Mouse (Mus musculus): ENCODE results near the gene Sh3pxd2b. TPM values are rescaled to one million over a fixed set of nuclear protein-coding genes. Genes with fewer than 3 reads are reported as not detected.
A peak's percentile ranks its signal among the peaks of the same experiment; 100 is the strongest.

Gene Sh3pxd2b
- total RNA-seq, 2 experiments from 2014 or later = 10.8 to 13.3 TPM

GRCm38 (mm10) chr11:32367056-32367455 is 19.4 kb downstream of the Sh3pxd2b start:
- intact Hi-C loops (cut with DNase I) = no loop called here
- no peak for DNase-seq (ENCODE audit: low spot score in 2 of 2)

DNA sequence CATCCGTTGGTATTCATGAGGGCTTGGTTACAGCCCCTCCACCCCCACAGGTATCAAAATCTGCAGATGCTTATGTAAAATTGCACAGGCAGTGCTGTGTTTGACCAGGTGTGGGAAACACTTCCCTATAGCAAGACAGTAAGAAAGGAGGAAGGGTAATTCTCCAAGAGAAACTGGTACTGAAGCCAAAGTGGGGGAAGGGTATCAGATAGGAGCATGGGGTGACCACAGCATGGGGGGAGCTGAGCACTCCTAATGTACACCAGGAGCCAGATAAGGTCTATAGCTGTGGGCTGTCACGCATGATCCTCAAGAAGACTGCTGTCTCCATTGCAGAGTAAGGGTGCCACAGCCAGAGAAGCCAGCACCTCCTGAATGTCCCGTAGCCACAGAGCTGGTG is 21.4 kb downstream of the Sh3pxd2b start:
- intact Hi-C loops (cut with DNase I) = no loop called here
- DNase-seq (ENCODE audit: low spot score in 2 of 2) = no peak

DNA sequence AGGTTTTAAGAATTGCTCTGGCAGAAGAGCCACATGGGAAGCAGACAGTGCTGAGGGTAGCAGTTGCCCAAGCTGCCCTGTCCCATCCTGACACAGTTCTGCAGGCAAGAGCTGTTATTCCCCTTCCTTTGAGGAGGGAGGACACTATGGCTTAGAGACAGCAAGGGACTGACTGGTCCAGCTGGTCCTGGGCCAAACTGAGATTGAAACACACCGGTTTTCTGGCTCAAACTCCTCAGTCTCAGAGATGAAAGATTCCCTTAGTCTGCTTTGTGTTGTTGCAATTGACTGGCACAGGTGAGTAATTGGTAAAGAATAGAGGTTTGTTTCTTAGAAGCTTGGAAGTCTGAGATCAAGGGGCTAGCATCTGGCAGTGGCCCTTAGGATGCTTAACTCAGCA is 23.3 kb downstream of the Sh3pxd2b start:
- intact Hi-C loops (cut with DNase I) = no loop called here
- no peak for DNase-seq (ENCODE audit: low spot score in 2 of 2)

GRCm38 (mm10) chr11:32373266-32374026 is 25.8 kb downstream of the Sh3pxd2b start:
- intact Hi-C loops (cut with DNase I) = no loop called here
- no peak for DNase-seq (ENCODE audit: low spot score in 2 of 2)

DNA sequence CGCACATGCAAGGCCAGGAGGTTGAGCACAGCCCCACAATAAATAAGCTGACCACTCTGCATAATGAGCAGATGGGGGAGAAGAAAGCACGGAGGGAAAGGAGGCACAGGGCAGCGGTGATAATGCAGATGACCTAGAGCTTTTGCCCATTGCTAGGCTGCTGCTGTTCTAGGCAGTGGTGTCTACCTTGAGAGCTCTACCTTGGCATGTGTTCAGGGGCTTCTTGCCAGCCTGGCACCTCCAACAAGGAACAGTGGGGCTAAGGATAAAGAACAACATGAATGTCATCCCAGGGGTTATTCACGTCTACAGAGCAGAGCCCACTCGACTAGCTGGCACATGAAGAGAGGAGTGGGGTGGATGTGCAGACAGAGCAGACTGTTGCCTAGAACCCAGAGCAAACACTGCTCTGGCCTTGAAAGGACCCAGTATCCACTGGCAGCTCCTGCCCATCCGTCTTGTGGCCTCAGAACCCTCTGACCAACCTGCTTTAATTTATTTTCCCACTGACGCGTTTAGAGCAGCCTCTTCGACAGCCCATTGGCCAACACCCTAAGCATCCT is 26.5 kb downstream of the Sh3pxd2b start:
- intact Hi-C loops (cut with DNase I) = no loop called here
- no peak for DNase-seq (ENCODE audit: low spot score in 2 of 2)

- DNase-seq (ENCODE audit: low spot score in 2 of 2) = no peak
- intact Hi-C loops (cut with DNase I) = no loop called here
Measured at GRCm38 (mm10) chr11:32375104-32375535, 27.5 kb downstream of the Sh3pxd2b start.

DNA sequence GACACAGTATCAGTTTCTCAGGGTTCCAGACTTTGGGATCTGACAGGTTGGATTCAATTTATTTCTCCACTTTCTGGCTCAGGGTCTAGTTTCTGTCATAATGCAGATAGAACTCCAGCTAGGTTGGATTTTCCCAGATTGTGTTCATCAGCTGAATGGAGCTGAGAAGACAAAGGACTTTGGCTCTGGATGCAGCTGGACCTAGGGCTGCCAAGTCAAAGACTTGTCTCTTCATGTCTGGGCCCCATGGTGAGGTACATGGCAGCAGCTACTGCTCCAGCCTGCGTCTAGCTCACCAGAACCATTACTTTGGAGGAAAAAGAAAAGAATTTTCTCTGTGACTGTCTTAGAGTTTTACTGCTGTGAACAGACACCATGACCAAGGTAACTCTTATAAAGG is 28.5 kb downstream of the Sh3pxd2b start:
- DNase-seq (ENCODE audit: low spot score in 2 of 2) = no peak
- intact Hi-C loops (cut with DNase I) = no loop called here

DNA sequence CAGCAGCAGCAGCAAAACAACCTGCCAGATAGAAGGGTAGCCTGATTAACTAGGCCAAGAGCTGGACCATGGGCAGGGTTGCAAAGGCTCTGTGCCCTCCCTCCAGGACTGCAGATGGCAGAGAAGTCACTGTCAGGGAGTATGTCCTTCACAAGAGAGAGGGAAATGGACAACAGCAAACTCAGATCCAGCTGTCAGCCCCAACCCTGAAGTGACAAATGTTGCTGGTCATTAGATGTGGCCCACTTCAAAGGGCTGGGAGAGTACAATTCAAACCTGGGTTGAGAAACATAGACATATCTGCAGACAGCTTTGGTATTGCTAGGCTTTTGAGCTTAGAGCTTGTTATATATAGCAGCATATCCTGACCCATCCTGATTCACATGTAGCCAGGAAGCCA is 32.3 kb downstream of the Sh3pxd2b start:
- no peak for DNase-seq (ENCODE audit: low spot score in 2 of 2)
- intact Hi-C loops (cut with DNase I) = no loop called here

DNA sequence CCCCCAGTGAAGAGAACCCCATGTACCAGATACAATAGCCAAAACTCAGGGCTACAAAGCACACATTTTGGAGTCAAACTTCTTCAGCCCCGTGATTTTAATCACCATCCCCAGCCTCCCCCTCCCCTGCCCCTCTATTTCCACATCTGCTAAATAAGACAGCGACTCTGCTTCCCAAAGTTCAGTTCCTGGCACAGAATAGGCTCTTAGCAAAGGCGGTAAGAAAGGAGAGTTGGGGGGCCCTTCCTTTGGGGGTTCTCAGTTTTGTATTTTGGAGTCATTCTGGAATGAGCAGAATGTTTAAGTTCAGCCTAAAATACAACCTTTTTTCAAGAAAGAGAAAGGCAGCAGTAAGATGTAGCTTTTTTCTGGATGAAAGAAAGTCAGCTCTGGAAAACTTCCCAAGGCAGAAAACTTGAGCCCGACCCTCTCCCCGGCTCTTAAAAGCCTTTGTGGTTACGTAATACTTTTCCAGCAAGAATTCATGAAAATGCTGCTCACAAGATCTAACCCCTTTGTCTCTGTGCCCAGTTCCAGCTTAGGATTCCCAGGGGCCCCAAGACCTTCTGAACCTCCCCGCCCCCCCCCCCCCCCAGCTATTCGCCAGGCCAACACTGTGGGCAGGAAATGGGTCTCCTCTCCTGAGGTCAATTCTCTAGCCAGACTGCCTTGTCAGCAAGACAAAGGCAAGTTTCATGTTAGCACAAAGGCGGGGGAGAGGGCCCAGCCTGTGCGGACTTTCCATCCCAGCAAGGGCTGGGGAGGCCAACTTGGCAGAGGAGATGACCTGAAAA is 35.9 kb downstream of the Sh3pxd2b start:
- intact Hi-C loops (cut with DNase I) = no loop called here

GRCm38 (mm10) chr11:32384135-32384801 is 36.6 kb downstream of the Sh3pxd2b start:
- no peak for DNase-seq (ENCODE audit: low spot score in 2 of 2)
- intact Hi-C loops (cut with DNase I) = no loop called here

More for the DNA sequence above, 35.9 kb downstream of the Sh3pxd2b start:
- DNase-seq (ENCODE audit: low spot score in 2 of 2) = no peak

DNA sequence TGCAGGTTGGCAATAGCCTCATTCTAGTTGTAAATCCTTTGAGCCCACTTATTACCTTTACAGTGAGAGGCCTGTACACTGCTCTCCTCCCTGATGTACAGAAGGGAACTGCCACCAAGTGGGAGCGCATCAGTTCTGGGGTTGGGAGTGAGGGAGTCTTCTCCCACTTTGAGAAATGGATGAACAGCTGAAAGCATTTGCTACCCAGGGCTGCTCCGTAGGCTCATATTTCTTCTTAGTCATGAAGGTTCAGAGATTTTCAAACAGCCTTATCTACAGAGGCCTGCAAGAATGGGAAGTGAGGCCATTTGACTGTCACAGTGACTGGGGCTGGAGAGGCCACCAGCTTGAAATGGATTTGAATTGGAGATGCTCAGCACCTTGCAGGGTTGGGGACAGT is 38.4 kb downstream of the Sh3pxd2b start:
- DNase-seq (ENCODE audit: low spot score in 2 of 2) = no peak
- intact Hi-C loops (cut with DNase I) = no loop called here

GRCm38 (mm10) chr11:32388064-32388463 is 40.4 kb downstream of the Sh3pxd2b start:
- intact Hi-C loops (cut with DNase I) = no loop called here
- DNase-seq (ENCODE audit: low spot score in 2 of 2) = no peak

GRCm38 (mm10) chr11:32393095-32393494 is 45.5 kb downstream of the Sh3pxd2b start:
- DNase-seq (ENCODE audit: low spot score in 2 of 2) = no peak
- intact Hi-C loops (cut with DNase I) = no loop called here

DNA sequence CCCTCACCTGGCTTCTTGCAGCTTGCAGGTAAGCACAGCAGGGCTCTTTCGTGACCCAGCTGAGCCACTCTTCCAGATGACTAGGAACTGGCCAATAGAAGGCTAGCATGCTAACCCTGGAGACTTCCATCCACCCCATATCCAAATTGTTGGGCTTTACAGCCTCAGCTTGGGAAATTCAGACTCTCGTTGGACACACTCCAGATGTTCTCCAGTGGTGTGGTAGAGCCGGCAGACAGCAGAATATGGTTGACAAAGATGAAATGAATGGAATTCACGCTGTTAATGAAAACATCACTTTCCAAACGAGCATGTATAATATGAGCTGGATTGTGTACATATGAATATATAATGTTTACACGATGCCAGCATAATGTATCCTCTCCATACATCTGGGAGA is 48.2 kb downstream of the Sh3pxd2b start:
- DNase-seq (ENCODE audit: low spot score in 2 of 2) = no peak
- intact Hi-C loops (cut with DNase I) = no loop called here

DNA sequence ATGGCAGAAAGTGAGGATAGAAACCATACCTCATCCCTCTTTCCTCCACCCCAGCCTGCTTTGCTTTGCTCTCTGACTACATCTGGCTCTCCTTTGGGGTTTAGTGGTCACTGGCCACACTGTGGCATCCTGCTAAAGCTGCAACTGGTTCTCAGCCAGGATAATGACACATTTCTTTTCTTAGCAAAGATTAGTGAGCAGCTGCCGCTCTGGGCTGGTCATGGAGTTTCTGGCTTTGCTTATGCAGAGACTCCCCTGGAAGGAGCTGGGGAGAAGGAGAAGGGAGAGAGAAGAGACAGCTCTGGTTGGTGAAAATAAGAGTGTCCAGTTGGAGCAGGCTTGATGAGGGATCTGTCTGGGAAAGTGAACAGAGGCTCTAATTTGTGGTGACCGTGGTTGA is 50.8 kb downstream of the Sh3pxd2b start:
- intact Hi-C loops (cut with DNase I) = no loop called here
- no peak for DNase-seq (ENCODE audit: low spot score in 2 of 2)

- intact Hi-C loops (cut with DNase I) = no loop called here
- no peak for DNase-seq (ENCODE audit: low spot score in 2 of 2)
Measured at GRCm38 (mm10) chr11:32399261-32399660, 51.6 kb downstream of the Sh3pxd2b start.

GRCm38 (mm10) chr11:32402712-32403111 is 55.1 kb downstream of the Sh3pxd2b start:
- peak; percentile 85 to 90 for DNase-seq (ENCODE audit: low spot score in 2 of 2)
- intact Hi-C loops (cut with DNase I) = no loop called here

DNA sequence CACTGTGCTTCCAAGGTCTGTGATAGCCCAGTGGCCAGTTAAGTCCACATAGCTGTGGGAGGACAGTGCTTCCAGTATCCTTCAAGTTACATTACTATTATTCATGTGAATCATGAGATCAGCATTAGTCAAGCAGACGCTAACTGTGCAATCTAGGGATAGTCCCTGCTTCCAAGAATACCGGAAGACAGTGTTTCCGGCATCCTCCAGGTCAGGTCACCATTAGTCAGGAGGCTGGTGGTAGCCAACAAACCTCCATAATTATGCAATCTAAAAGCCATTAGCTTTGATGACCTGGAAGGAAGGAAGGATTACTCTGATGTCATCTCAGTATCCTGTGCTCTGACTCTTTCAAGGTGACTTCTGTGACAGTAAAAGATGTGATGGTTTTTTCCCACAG is 57.1 kb downstream of the Sh3pxd2b start:
- no peak for DNase-seq (ENCODE audit: low spot score in 2 of 2)
- intact Hi-C loops (cut with DNase I) = loop anchor here (5.0 kb wide), 1 partner anchor 62 kb away; no protein-coding TSS in a partner anchor

GRCm38 (mm10) chr11:32407863-32408262 is 60.2 kb downstream of the Sh3pxd2b start:
- intact Hi-C loops (cut with DNase I) = loop anchor here (5.0 kb wide), 1 partner anchor 66 kb away; no protein-coding TSS in a partner anchor

DNA sequence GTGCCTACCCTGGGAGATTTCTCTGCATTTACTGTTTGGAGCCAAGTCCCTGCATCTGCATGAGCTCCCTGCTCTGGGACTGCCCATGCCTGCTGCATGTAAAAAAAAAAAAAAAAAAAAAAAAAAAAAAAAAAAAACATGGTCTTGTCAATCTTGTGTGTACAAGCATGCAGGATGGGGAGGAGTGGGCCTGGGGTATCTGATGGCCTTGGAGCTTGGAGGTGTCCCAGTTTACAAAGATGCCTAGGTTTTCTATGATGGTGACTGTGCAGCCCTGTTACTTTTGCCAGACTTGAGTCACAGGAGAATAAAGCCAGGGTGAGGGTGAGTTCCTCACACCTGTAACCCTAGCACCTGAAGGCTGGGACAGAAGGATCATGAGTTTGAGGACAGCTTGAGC is 61.4 kb downstream of the Sh3pxd2b start:
- intact Hi-C loops (cut with DNase I) = loop anchor here (5.0 kb wide), 1 partner anchor 67 kb away; no protein-coding TSS in a partner anchor
- DNase-seq (ENCODE audit: low spot score in 2 of 2) = no peak

More at GRCm38 (mm10) chr11:32407863-32408262, 60.2 kb downstream of the Sh3pxd2b start:
- DNase-seq (ENCODE audit: low spot score in 2 of 2) = no peak

Measured in left cerebral cortex, postnatal 36 days (tissue).